Mouse (Mus musculus) testis, adult 2 months (tissue): ENCODE measurements around the gene Atp1a2.

ENCODE experiments used
- CTCF ChIP-seq: fragments of 200-500 bp; IDR thresholded peaks from 2 replicates; pipeline ENCODE4 v1.5.1; 2012; ENCODE audit warnings: low read depth, mild to moderate bottlenecking, inconsistent platforms, low read length, moderate library complexity; ENCODE audit not compliant: control insufficient read depth, insufficient read depth, insufficient replicate concordance
- POLR2A ChIP-seq: fragments of 200-500 bp; IDR thresholded peaks from 2 replicates; pipeline ENCODE4 v1.6.1; 2012; ENCODE audit warnings: low read depth, mild to moderate bottlenecking, inconsistent platforms, low read length, moderate library complexity; ENCODE audit not compliant: control insufficient read depth

DNA sequence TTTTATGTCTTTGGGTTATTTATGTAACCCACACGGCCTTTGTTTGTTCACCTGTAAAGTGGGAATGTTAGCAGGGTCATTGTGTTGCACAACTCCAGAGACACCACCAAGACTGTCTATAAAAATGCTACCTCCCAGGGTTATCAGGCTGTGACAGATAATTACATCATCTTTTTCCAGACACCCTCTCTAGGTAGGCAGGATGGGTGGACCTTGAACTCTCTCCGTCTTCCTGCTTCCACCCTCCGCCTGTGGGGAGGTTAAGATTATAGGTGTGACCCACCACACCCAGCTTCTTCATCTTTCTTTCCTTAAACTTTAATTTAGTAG is 8.3 kb downstream of the Atp1a2 start:
- TF ChIP-seq CTCF (no peak), POLR2A (no peak)
